In the genomic region with DNA sequence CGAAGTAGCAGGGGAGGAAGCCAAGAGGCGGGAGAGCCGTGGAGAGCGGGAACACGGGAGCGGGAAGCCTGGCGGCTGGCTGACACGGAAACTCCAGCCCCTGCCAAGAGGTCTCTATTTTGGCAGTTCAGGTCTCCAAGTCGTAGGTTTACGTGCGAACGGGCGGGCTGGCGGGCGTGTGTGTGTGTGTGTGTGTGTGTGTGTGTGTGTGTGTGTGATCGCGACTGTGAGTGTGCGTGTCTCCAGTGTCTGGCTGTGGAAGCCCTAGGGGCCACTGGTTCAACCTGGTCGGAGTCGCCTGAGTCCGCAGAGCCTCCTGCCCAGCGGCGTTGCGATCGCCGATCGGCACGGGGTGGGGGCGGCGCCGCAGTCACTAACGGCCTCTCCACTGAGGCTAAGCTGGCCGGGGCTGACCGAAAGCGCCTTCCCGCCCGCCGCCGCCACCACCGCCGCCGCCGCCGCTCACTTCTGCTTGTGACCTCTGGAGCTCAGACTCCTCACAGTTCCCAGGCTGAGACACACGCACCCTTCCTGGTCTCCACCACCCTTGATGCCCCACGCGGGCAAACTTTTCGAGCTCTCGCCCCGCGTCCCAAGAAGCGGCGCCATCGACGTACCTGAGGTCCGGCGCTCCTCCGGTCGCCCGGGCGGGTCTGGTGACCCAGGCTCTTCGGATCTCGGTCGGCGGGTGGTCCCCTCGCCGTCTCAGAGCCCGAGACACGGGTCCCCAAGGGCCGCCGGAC, we compare ENCODE assay signal across 7 mouse cellular contexts. TPM values are rescaled to one million over a fixed set of nuclear protein-coding genes. Genes with fewer than 3 reads are reported as not detected.
A peak's percentile ranks its signal among the peaks of the same experiment; 100 is the strongest.
DNase-seq lines count a peak whose midpoint lies in the region; ATAC-seq and TF ChIP-seq lines count a peak whose summit lies in the region.

No protein-coding gene starts in this region.

- no peak overlapping the region for H3K27ac ChIP-seq in ES-E14 (ENCODE audit: insufficient read depth, low read depth, low read length, poor library complexity, severe bottlenecking)
- H3K27ac ChIP-seq in forebrain, embryonic 12.5 days: no peak overlapping the region
- H3K27ac ChIP-seq in intestine, embryonic 16.5 days (ENCODE audit: low read length): peak overlapping the region; percentile 81
- peak overlapping the region; percentile 71; the same call in 1 of the 2 replicates for H3K27ac ChIP-seq in stomach, embryonic 14.5 days (ENCODE audit: low read length)

- no peaks in the 10 kb centered on the region for H3K9me3 ChIP-seq in ES-E14 (ENCODE audit: control insufficient read depth, insufficient read depth, low read depth, low read length)
- H3K9me3 ChIP-seq in forebrain, embryonic 12.5 days: no peaks in the 10 kb centered on the region
- H3K9me3 ChIP-seq in intestine, embryonic 16.5 days (ENCODE audit: control insufficient read depth, low read length): no peaks in the 10 kb centered on the region
- no peaks in the 10 kb centered on the region for H3K9me3 ChIP-seq in stomach, embryonic 14.5 days (ENCODE audit: control insufficient read depth, low read depth, low read length)

- H3K4me2 ChIP-seq in forebrain, embryonic 12.5 days: peak overlapping the region; percentile 51
- H3K4me2 ChIP-seq in intestine, embryonic 16.5 days (ENCODE audit: low read depth, low read length): peak overlapping the region; percentile 51
- peak overlapping the region; percentile 49 for H3K4me2 ChIP-seq in stomach, embryonic 14.5 days (replicated peaks; ENCODE audit: low read depth, low read length)

- H3K4me1 ChIP-seq in ES-E14 (ENCODE audit: control insufficient read depth in 2 of 2, insufficient read depth in 2 of 2, low read length in 2 of 2, poor library complexity in 1 of 2): peaks cover 0 to 6% of the 10 kb centered on the region in 2 experiments; a peak in 1 of 4 replicates
- no peaks in the 10 kb centered on the region for H3K4me1 ChIP-seq in forebrain, embryonic 12.5 days
- H3K4me1 ChIP-seq in intestine, embryonic 16.5 days (ENCODE audit: control insufficient read depth, insufficient read depth, low read length): peaks cover 11% of the 10 kb centered on the region; the same call in 1 of the 2 replicates
- no peaks in the 10 kb centered on the region; the same call in 1 of the 2 replicates for H3K4me1 ChIP-seq in stomach, embryonic 14.5 days (ENCODE audit: control insufficient read depth, insufficient read depth, low read length)

- peak overlapping the region; percentile 62 to 81 for H3K4me3 ChIP-seq in ES-E14 (ENCODE audit: insufficient read depth in 1 of 2, low read depth in 1 of 2, low read length in 2 of 2, poor library complexity in 1 of 2, severe bottlenecking in 1 of 2)
- H3K4me3 ChIP-seq in forebrain, embryonic 12.5 days (replicated peaks): peak overlapping the region; percentile 41
- H3K4me3 ChIP-seq in intestine, embryonic 16.5 days (ENCODE audit: low read length): peak overlapping the region; percentile 63
- peak overlapping the region; percentile 47 for H3K4me3 ChIP-seq in stomach, embryonic 14.5 days (ENCODE audit: low read depth, low read length)

- 17% methylated on average over 42 of the region's 71 CpGs for WGBS in forebrain, embryonic 12.5 days
- WGBS in intestine, embryonic 16.5 days: 18% methylated on average over 60 of the region's 71 CpGs
- 25% methylated on average over 63 of the region's 71 CpGs for WGBS in stomach, embryonic 14.5 days

- H3K36me3 ChIP-seq in ES-E14 (ENCODE audit: control insufficient read depth, insufficient read depth, low read length, poor library complexity, severe bottlenecking): no peaks in the 10 kb centered on the region
- no peaks in the 10 kb centered on the region for H3K36me3 ChIP-seq in forebrain, embryonic 12.5 days (replicated peaks)
- no peaks in the 10 kb centered on the region for H3K36me3 ChIP-seq in intestine, embryonic 16.5 days (ENCODE audit: control insufficient read depth, insufficient read depth, low read length)
- no peaks in the 10 kb centered on the region for H3K36me3 ChIP-seq in stomach, embryonic 14.5 days (ENCODE audit: control insufficient read depth, insufficient read depth, low read length)

- peaks cover 42% of the 10 kb centered on the region for H3K27me3 ChIP-seq in forebrain, embryonic 12.5 days
- no peaks in the 10 kb centered on the region for H3K27me3 ChIP-seq in intestine, embryonic 16.5 days (replicated peaks; ENCODE audit: control insufficient read depth, insufficient read depth, low read length)
- no peaks in the 10 kb centered on the region for H3K27me3 ChIP-seq in stomach, embryonic 14.5 days (ENCODE audit: control insufficient read depth, insufficient read depth, low read length)

- DNase-seq in A20 (ENCODE audit: low read depth, low spot score) (peak; percentile 61), ES-E14 (ENCODE audit: low read depth, low spot score) (no peak)
- DNase-seq in lung, postnatal 14 days: peak; percentile 19
- DNase-seq in cerebellum, adult 11 months: no peak

- no peak; the same call in 1 of the 2 replicates for ATAC-seq in forebrain, embryonic 12.5 days (ENCODE audit: low FRiP score)
- ATAC-seq in intestine, embryonic 16.5 days: peak; percentile 8
- ATAC-seq in stomach, embryonic 14.5 days (ENCODE audit: insufficient number of reproducible peaks, insufficient read depth, low FRiP score, low read depth): no peak

- in situ Hi-C loops in ES-E14 (cut with MboI; ENCODE audit: low sequenced_read_pairs in 2 of 2, unreplicated experiment in 2 of 2): no loop called here

- peak overlapping the region; percentile 74 for H3K9ac ChIP-seq in ES-E14 (ENCODE audit: insufficient read depth, low read depth, low read length, poor library complexity, severe bottlenecking)
- H3K9ac ChIP-seq in forebrain, embryonic 12.5 days: no peak overlapping the region
- peak overlapping the region; percentile 82 for H3K9ac ChIP-seq in intestine, embryonic 16.5 days (ENCODE audit: low read depth, low read length)
- peak overlapping the region; percentile 68 for H3K9ac ChIP-seq in stomach, embryonic 14.5 days (replicated peaks; ENCODE audit: low read depth, low read length)

TF ChIP-seq in ES-E14, 5 proteins besides CTCF, POLR2A, EP300 and RAD21:
- TF ChIP-seq ZNF384 (IDR thresholded peaks at IDR 0.05; ENCODE audit: low read depth, low read length): no peak
- TF ChIP-seq ZC3H11A (IDR thresholded peaks at IDR 0.05; ENCODE audit: borderline replicate concordance, low read depth, low read length): no peak
- no peak for TF ChIP-seq CHD2 (IDR thresholded peaks at IDR 0.05; ENCODE audit: low read depth, low read length)
- no peak for TF ChIP-seq HCFC1 (IDR thresholded peaks at IDR 0.05; ENCODE audit: borderline replicate concordance, insufficient read depth, low read length)
- no peak for TF ChIP-seq MAFK (IDR thresholded peaks at IDR 0.05; ENCODE audit: insufficient read depth, low read depth, low read length)

RNA-seq across cellular contexts. Expression of gene Elf4, which starts 9.8 kb away (rescaled TPM):
- 1.9 and 2.7 TPM in 2 replicates for total RNA-seq in ES-E14 (2012; rRNA removed)
- 1.6 and 1.7 TPM in 2 replicates for polyA plus RNA-seq in forebrain, embryonic 12.5 days (2016; fragmentation: Nextera tagmentation; extraction: Ambion mirVana)
- 11.8 and 15.5 TPM in 2 replicates for polyA plus RNA-seq in intestine, embryonic 16.5 days (2015; fragmentation: Nextera tagmentation; extraction: Ambion mirVana)
- 13.5 and 15.2 TPM in 2 replicates for polyA plus RNA-seq in stomach, embryonic 14.5 days (2014; fragmentation: Nextera tagmentation; extraction: Ambion mirVana)

Comparison
In these comparisons a context has a peak if more than half of its experiments do, and no peak if none do; other contexts are left out.
1. DNase-seq: peak in A20 (single experiment) and lung, postnatal 14 days (single experiment); none in ES-E14 (single experiment) and cerebellum, adult 11 months (single experiment).
2. H3K27ac ChIP-seq: peak in intestine, embryonic 16.5 days (single experiment) and stomach, embryonic 14.5 days (single experiment); none in ES-E14 (single experiment) and forebrain, embryonic 12.5 days (single experiment).
3. Peak in every context shown above with its lines, with median percentiles within 50 percentile points of each other: H3K4me3 ChIP-seq and H3K4me2 ChIP-seq.